Mouse (Mus musculus) liver, embryonic 16.5 days (tissue): ENCODE measurements around the gene Rtl1. TPM values are rescaled to one million over a fixed set of nuclear protein-coding genes. Genes with fewer than 3 reads are reported as not detected.
A peak's percentile ranks its signal among the peaks of the same experiment; 100 is the strongest.

Experiments used
- ATAC-seq: fragments of 200-750 bp; cut with Nextera tagmentation; 2 replicates; pipeline ENCODE4 v1.8.0; 2017; ENCODE audit warnings: low read depth, mild to moderate bottlenecking, moderate number of reproducible peaks, moderate library complexity
- H3K27ac ChIP-seq: fragments of 300-500 bp; sonication (generic); 2 replicates; pipeline ENCODE4 v1.5.1; 2014; ENCODE audit warnings: mild to moderate bottlenecking, low read length
- H3K27me3 ChIP-seq: fragments of 300-500 bp; sonication (generic); 2 replicates; pipeline ENCODE4 v1.6.1; 2014; ENCODE audit warnings: low read depth, low read length, mixed read lengths; ENCODE audit not compliant: control insufficient read depth, insufficient read depth
- H3K36me3 ChIP-seq: fragments of 300-500 bp; sonication (generic); 2 replicates; pipeline ENCODE4 v1.6.1; 2014; ENCODE audit warnings: mild to moderate bottlenecking; ENCODE audit not compliant: control insufficient read depth, insufficient read depth
- H3K4me1 ChIP-seq: fragments of 300-500 bp; sonication (generic); 2 replicates; pipeline ENCODE4 v1.6.1; 2014; ENCODE audit warnings: low read depth, low read length, mixed read lengths; ENCODE audit not compliant: control insufficient read depth
- H3K4me2 ChIP-seq: fragments of 300-500 bp; sonication (generic); 2 replicates; pipeline ENCODE4 v1.6.1; 2014; ENCODE audit warnings: low read depth, low read length, mixed read lengths
- H3K4me3 ChIP-seq: fragments of 300-500 bp; sonication (generic); 2 replicates; pipeline ENCODE4 v1.5.1; 2014; ENCODE audit warnings: low read depth, mild to moderate bottlenecking, low read length
- H3K9ac ChIP-seq: fragments of 300-500 bp; sonication (generic); 2 replicates; pipeline ENCODE4 v1.6.1; 2014; ENCODE audit warnings: low read depth, low read length
- H3K9me3 ChIP-seq: fragments of 300-500 bp; sonication (generic); replicated peaks from 2 replicates; pipeline ENCODE4 v1.6.1; 2016; ENCODE audit warnings: low read length; ENCODE audit not compliant: control insufficient read depth
- WGBS: fragments of 180-500 bp; shearing (Covaris S2); extraction: QIAGEN DNeasy Blood & Tissue Kit; methylation state at CpG from one replicate; pipeline ENCODE4 v1.1.7; 2014; ENCODE audit not compliant: insufficient replicate concordance; 5-methylcytosine and 5-hydroxymethylcytosine counted together
- polyA plus RNA-seq: library from polyadenylated mRNA; unstranded; fragments of >200 nt; fragmentation: Nextera tagmentation; extraction: Ambion mirVana; gene quantifications from 2 replicates; pipeline ENCODE4 v1.2.1, GENCODE M21; 2015

Gene Rtl1
- polyA plus RNA-seq, 1 experiment from 2014 or later: 0.68 TPM

DNA sequence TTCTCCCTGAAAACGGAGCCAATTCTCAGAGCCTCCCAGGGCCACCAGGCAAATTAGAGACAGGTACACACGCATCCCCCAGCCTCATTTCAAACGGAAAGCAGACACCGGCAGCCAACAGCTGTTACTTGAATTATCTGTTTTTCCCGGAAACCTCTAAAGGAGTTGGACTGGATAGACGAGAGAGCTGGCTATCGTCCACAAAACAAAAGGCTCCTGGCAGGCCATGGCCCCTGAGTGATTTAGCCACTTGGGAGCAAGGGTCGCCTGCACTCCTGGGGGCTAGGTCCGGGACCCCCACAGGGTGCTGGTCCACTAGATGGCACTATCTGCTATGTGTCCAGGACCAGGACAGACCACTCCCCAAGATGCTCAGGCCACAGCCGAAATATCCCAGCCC lies 14.3 kb upstream of the Rtl1 start:
- Histone ChIP-seq H3K9me3 (no peaks in the 10 kb centered on the region), H3K4me2 (no peak overlapping the region), H3K4me1 (no peaks in the 10 kb centered on the region), H3K4me3 (no peak overlapping the region), H3K36me3 (no peaks in the 10 kb centered on the region), H3K27me3 (no peaks in the 10 kb centered on the region; the same call in 1 of the 2 replicates), H3K9ac (no peak overlapping the region), H3K27ac (no peak overlapping the region)
- no peak for ATAC-seq
- WGBS: 41% methylated on average over 10 of the region's 10 CpGs

DNA sequence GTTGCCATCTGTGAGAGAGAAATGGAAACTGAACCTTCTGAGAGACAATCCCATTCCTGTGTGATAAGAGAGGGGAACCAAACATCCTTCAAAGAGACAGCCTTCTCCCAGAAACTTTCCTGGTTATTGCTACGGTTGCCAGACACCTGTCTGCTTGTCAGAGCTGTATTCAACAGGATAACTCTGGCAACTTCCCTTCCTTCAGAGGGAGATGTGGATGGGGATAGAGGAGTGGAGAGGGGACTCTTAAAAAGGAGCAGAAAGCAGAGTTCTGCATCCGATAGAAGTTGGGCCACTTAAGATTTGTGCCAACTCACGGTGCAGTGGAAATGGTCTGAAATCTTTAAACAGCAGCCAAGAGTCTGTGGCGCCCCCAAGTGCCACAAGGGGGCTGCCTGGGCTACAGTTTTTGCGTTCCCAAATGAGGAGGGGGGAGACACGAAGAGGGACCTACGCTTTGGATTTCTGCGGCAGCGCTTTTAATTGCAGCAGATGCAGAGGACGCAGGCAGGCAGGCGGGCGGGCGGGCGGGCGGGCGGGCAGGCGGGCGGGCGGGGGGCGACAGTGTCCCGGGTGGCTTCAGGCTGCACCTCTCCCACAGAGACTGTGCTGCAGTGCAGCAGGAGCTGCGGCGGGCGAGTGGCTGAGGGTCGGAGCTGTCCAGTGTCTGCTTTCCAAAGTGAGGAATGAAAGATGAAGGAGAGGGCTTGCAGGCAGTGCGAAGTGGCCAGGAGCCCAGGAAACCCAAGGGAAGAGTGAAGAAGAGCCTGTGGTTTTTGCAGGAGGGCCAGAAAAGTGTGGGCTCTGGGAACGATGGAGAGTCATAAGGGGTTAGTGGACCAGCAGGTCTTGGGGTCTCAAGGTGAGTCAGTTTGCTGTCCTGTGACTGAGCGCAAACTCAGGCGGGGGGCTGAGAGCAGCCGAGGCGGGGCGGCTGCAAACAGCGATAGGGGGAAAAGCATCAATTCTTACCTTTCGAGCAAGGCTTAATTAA lies 12.6 kb upstream of the Rtl1 start:
- Histone ChIP-seq H3K4me1 (no peaks in the 10 kb centered on the region), H3K4me3 (no peak overlapping the region), H3K27ac (no peak overlapping the region), H3K36me3 (no peaks in the 10 kb centered on the region), H3K9ac (no peak overlapping the region), H3K27me3 (no peaks in the 10 kb centered on the region; the same call in 1 of the 2 replicates), H3K9me3 (no peaks in the 10 kb centered on the region), H3K4me2 (no peak overlapping the region)
- ATAC-seq: no peak
- 37% methylated on average over 34 of the region's 34 CpGs for WGBS

DNA sequence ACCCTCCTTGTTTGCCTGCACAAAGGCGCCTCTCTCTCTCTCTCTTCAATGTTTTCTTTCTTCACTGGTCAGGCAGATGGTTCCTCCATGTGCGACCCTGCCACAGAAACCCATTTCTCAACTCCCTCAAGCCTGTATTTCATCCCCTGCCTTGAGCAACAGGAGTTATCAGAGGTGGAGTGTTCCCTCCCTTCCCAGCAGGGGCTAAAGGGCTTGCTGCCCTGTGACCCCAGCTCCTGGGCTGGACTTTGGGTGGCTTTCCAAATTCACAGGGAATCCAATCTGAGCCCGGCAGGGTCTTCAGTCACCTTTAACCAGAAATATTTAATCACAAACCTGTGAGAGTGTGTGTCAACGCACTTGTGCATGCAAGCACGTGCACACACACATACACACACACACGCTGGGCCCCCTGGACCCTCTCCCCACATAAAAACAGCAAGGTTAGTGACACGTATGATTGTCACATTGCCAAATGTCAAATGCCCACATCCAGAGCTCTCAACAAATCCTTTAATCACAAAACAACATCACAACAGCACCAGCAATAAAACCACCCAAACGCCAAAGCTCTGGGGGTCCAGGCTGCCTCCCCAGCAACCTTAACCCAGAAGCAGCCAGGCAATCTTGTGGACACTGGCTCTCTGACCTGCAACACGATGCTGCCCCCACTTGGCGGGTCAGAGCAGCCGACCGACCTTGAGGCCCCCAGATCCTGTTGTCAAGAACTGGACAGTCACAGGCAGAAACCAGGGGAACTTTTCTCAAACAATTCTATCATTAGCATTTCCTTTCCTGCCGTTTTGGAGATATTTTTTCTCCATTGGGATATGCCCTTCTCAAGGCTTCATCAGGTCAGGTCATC lies 8.7 kb upstream of the Rtl1 start:
- 30% methylated on average over 13 of the region's 13 CpGs for WGBS
- Histone ChIP-seq H3K36me3 (no peaks in the 10 kb centered on the region; the same call in none of the 2 replicates), H3K4me1 (no peaks in the 10 kb centered on the region), H3K4me3 (no peak overlapping the region), H3K9ac (no peak overlapping the region), H3K27me3 (no peaks in the 10 kb centered on the region), H3K4me2 (no peak overlapping the region), H3K9me3 (no peaks in the 10 kb centered on the region), H3K27ac (peak overlapping the region; percentile 63)
- ATAC-seq: peak; percentile 72

DNA sequence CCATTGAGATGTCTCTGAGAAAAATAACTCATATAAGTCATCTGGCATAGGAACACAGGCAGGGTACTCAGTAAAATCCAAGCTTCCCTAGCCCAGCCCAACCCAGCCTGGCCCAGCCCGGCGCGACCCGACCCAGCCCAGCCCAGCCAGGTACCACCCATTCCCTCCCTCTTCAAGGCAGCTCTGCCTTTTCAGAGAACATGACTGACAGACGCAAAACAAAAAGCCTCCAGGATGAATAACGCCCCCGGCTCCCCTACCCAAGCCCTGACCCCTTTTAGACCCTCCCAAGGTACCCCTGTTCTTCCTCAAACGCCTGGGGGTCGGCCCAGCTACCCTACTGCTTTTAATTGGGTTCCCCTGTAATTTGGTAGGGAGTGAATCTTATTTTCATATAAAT lies 7.8 kb upstream of the Rtl1 start:
- H3K4me1 ChIP-seq: no peaks in the 10 kb centered on the region
- no peaks in the 10 kb centered on the region for H3K27me3 ChIP-seq
- WGBS: 44% methylated on average over 9 of the region's 9 CpGs
- no peak overlapping the region; the same call in 1 of the 2 replicates for H3K4me3 ChIP-seq
- no peaks in the 10 kb centered on the region; the same call in none of the 2 replicates for H3K36me3 ChIP-seq
- H3K4me2 ChIP-seq: peak overlapping the region; percentile 24; the same call in 1 of the 2 replicates
- no peaks in the 10 kb centered on the region for H3K9me3 ChIP-seq
- peak overlapping the region; percentile 63 for H3K27ac ChIP-seq
- ATAC-seq: no peak
- no peak overlapping the region for H3K9ac ChIP-seq

DNA sequence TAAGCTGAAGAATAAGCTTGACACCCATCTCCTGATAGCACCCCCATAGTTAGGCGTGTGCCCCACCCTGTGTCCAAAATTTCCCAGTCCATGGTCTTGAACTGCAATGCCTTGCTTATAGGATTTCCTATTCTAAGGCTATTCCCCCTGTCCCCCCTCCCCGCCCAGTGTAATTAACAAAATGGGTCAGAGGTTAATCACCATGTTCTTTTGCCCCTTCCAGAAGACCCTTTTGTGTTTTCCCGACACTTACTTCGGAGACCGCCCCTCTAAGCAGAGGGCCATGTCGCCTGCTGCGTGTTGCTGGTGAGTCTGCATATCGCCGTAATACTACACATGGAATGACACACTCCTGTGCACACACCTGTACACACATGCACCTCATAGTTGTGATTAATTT lies 7.1 kb upstream of the Rtl1 start:
- WGBS: 73% methylated on average over 9 of the region's 9 CpGs
- no peaks in the 10 kb centered on the region for H3K4me1 ChIP-seq
- no peak overlapping the region for H3K4me3 ChIP-seq
- no peaks in the 10 kb centered on the region for H3K27me3 ChIP-seq
- ATAC-seq: no peak
- H3K4me2 ChIP-seq: peak overlapping the region; percentile 30; the same call in 1 of the 2 replicates
- H3K9ac ChIP-seq: no peak overlapping the region
- H3K27ac ChIP-seq: no peak overlapping the region; the same call in 1 of the 2 replicates
- H3K9me3 ChIP-seq: no peaks in the 10 kb centered on the region
- H3K36me3 ChIP-seq: no peaks in the 10 kb centered on the region; the same call in none of the 2 replicates

DNA sequence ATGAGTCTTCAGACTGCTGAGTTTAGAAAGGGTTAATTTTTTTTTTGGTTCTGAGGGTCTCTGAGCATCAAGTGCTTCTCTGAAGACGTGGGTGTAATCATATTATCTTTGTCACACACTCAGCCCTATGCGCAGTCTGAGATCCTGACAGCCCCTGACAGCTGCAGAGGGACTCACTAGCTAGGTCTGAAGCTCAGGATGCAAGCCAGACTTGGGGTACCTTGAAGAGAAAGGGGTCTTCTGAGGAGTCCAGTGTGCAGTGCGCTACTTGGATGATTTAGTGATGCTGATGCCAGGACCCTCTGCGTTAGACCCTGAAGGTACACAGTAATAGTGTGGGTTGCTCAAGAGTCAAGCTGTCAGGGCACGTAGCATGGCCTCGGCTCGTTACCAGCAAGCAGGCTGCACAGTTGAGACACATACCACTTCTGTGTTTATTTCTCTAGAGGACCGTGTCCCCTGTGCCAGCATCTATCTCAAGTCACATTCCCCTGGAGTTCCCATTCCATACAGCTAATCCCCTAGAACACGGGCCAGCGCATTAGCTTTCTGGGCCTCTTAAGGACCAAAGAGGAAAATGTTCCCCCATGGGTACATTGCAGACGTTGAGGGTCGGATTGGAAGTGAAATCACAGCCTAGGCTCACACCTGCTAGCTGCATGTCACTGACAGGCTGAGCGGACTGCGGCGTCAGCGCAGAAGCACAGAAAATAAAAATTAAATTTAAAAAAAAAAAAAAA lies 5.0 kb upstream of the Rtl1 start:
- H3K4me2 ChIP-seq: no peak overlapping the region
- H3K27me3 ChIP-seq: no peaks in the 10 kb centered on the region
- no peak for ATAC-seq
- H3K9ac ChIP-seq: no peak overlapping the region
- no peaks in the 10 kb centered on the region for H3K4me1 ChIP-seq
- H3K36me3 ChIP-seq: no peaks in the 10 kb centered on the region; the same call in none of the 2 replicates
- H3K9me3 ChIP-seq: no peaks in the 10 kb centered on the region
- H3K4me3 ChIP-seq: no peak overlapping the region
- 57% methylated on average over 16 of the region's 16 CpGs for WGBS
- H3K27ac ChIP-seq: no peak overlapping the region

DNA sequence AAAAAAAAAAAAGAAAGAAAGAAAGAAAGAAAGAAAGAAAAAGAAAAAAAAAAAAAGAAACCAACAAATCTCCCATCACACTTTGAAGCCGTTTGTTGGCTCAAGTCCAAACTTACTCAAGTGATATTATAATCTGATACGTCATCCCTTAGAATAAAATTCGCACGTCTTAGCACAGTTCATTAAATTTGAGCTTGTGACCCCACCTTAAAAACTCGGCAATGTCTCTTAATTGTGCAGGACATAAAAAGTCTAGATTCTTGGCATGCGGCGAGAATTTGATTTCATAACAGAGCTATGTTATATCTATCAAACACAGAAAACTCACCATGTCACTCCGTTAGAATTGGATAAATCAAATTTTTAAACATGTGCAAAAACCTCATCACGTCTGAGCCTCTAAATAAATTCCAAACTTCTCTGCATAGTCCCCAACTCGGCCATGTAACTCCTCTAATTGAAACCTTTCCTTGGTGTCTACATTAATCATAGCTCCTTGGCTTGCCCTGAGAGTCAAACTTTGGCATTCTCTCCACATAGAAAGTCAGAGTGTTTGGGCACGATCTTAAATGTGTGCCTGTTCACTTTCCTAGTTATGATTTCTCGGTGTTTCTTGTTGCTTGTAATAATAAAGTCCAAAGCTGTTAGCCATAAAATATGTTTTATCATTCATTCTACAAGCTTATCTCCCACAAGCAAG lies 1.4 kb downstream of the Rtl1 start:
- ATAC-seq: no peak
- H3K4me2 ChIP-seq: no peak overlapping the region
- peaks cover 3% of the 10 kb centered on the region for H3K4me1 ChIP-seq
- no peak overlapping the region for H3K9ac ChIP-seq
- H3K27ac ChIP-seq: no peak overlapping the region
- no peaks in the 10 kb centered on the region for H3K9me3 ChIP-seq
- 60% methylated on average over 12 of the region's 12 CpGs for WGBS
- H3K4me3 ChIP-seq: no peak overlapping the region
- no peaks in the 10 kb centered on the region; the same call in 1 of the 2 replicates for H3K36me3 ChIP-seq
- H3K27me3 ChIP-seq: no peaks in the 10 kb centered on the region

DNA sequence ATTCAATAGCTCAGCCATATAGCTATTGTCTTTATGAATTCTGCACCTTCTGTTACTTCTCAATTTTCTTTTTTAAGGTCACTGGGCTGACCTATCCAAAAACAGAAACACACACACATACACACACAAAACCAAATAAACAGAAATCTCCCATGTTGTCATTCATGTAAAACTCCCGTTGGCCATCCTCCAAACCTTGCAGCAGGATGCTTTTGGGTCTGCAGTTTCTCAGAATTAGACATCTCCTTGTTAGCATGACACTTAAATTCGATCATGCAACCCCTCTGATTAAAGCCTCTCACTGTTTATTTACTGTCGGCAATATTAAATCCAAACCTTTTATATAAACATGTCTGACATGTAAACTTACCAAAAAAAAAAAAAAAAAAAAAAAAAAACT lies 3.4 kb downstream of the Rtl1 start:
- H3K27ac ChIP-seq: no peak overlapping the region
- WGBS: 49% methylated on average over 3 of the region's 3 CpGs
- H3K9ac ChIP-seq: no peak overlapping the region
- no peak for ATAC-seq
- peaks cover 3% of the 10 kb centered on the region for H3K4me1 ChIP-seq
- H3K9me3 ChIP-seq: no peaks in the 10 kb centered on the region
- H3K4me3 ChIP-seq: no peak overlapping the region
- no peak overlapping the region for H3K4me2 ChIP-seq
- H3K36me3 ChIP-seq: no peaks in the 10 kb centered on the region; the same call in none of the 2 replicates
- no peaks in the 10 kb centered on the region for H3K27me3 ChIP-seq
